Mouse (Mus musculus) liver, embryonic 14.5 days (tissue): ENCODE data around the gene Adra2b. TPM values are rescaled to one million over a fixed set of nuclear protein-coding genes. Genes with fewer than 3 reads are reported as not detected.

ENCODE experiments used
- ATAC-seq: fragments of 200-750 bp; cut with Nextera tagmentation; 2 replicates; pipeline ENCODE4 v1.8.0; 2017; ENCODE audit warnings: moderate number of reproducible peaks, mild to moderate bottlenecking, moderate library complexity; ENCODE audit not compliant: insufficient read depth
- DNase-seq, 3 experiments: peaks; one replicate each; pipeline ENCODE4 v3.0.0-alpha.2; 2012 to 2013; ENCODE audit warnings: low read depth in 3 of 3, low spot score in 3 of 3
- H3K27ac ChIP-seq: fragments of 300-500 bp; sonication (generic); 2 replicates; pipeline ENCODE4 v1.5.1; 2014; ENCODE audit warnings: moderate library complexity, mild to moderate bottlenecking, control low read depth, inconsistent platforms
- H3K27me3 ChIP-seq: fragments of 300-500 bp; sonication (generic); 2 replicates; pipeline ENCODE4 v1.6.1; 2014; ENCODE audit warnings: mild to moderate bottlenecking, low read length, moderate library complexity; ENCODE audit not compliant: control insufficient read depth, insufficient read depth
- H3K36me3 ChIP-seq: fragments of 300-500 bp; sonication (generic); replicated peaks from 2 replicates; pipeline ENCODE4 v1.6.1; 2014; ENCODE audit warnings: low read depth; ENCODE audit not compliant: control insufficient read depth, insufficient read depth
- H3K4me1 ChIP-seq, 2 experiments: fragments of 200-500 bp in 1 of 2; fragments of 300-500 bp in 1 of 2; sonication (generic) in 1 of 2; replicated peaks; 2 replicates each; pipeline ENCODE4 v1.6.1; 2012 to 2014; ENCODE audit warnings: antibody characterized with exemption in 1 of 2, inconsistent platforms in 1 of 2, low read length in 1 of 2; ENCODE audit not compliant: control insufficient read depth in 2 of 2, insufficient read depth in 2 of 2
- H3K4me2 ChIP-seq: fragments of 300-500 bp; sonication (generic); 2 replicates; pipeline ENCODE4 v1.6.1; 2014; ENCODE audit warnings: low read depth, mild to moderate bottlenecking, control low read depth, moderate library complexity
- H3K4me3 ChIP-seq, 2 experiments: fragments of 200-500 bp in 1 of 2; fragments of 300-500 bp in 1 of 2; sonication (generic) in 1 of 2; 2 replicates each; pipeline ENCODE4 v1.5.1; 2012 to 2014; ENCODE audit warnings: low read depth in 2 of 2, low read length in 2 of 2, mild to moderate bottlenecking in 2 of 2, control low read depth in 1 of 2, inconsistent platforms in 1 of 2, moderate library complexity in 1 of 2; ENCODE audit not compliant: insufficient read depth in 1 of 2
- H3K9ac ChIP-seq: fragments of 300-500 bp; sonication (generic); replicated peaks from 2 replicates; pipeline ENCODE4 v1.6.1; 2014; ENCODE audit warnings: mild to moderate bottlenecking, control low read depth, moderate library complexity
- H3K9me3 ChIP-seq: fragments of 300-500 bp; sonication (generic); 2 replicates; pipeline ENCODE4 v1.6.1; 2016; ENCODE audit warnings: low read length, mixed read lengths; ENCODE audit not compliant: control insufficient read depth
- CTCF ChIP-seq: IDR thresholded peaks from 2 replicates; pipeline ENCODE4 v1.5.1; 2016; ENCODE audit warnings: antibody characterized with exemption, low read depth, control low read depth
- EP300 ChIP-seq: IDR thresholded peaks from 2 replicates; pipeline ENCODE4 v1.6.1; 2016; ENCODE audit warnings: antibody characterized with exemption, low read depth
- WGBS: fragments of 180-500 bp; shearing (Covaris S2); extraction: QIAGEN DNeasy Blood & Tissue Kit; methylation state at CpG from one replicate; pipeline ENCODE4 v1.1.7; 2014; ENCODE audit not compliant: insufficient replicate concordance; 5-methylcytosine and 5-hydroxymethylcytosine counted together
- polyA plus RNA-seq, 2 experiments: library from polyadenylated mRNA; depleted of rRNA in 1 of 2; stranded (reverse) in 1 of 2; unstranded in 1 of 2; fragments of >200 nt; fragmentation: Nextera tagmentation in 1 of 2; extraction: Ambion mirVana in 1 of 2; gene quantifications; 2 replicates each; pipeline versions ENCODE4 v1.2.1 to v1.2.3; 2012 to 2014

Adra2b gene
- polyA plus RNA-seq, 2 experiments = 13.2 to 20.0 TPM

DNA sequence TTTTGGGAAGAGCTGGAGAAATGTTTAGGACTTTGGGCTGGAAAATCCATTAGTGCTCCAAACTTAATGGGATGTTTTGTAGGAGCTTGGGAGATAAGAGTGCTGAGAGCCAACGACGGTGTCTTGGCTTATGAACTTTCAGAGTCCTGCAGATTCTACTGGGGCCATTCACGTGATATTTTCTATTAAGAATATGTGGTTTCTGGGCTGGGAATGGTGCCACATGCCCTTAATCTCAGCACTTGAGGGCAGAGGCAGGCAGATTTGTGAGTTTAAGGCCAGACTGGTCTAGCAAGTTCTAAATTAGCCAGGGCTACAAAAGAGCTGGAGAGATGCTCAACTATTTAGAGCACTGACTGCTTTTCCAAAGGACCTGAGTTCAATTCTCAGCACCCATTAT, 27.3 kb downstream of the Adra2b start:
- Histone ChIP-seq H3K27ac (no peak overlapping the region), H3K36me3 (no peaks in the 10 kb centered on the region), H3K4me2 (no peak overlapping the region), H3K4me3 (no peak overlapping the region), H3K4me1 (0 out of 4 replicates have a peak, but pooled peaks cover 0 to 2% of the 10 kb centered on the region in 2 experiments), H3K27me3 (no peaks in the 10 kb centered on the region), H3K9me3 (no peaks in the 10 kb centered on the region), H3K9ac (no peak overlapping the region)
- 66% methylated on average over 3 of the region's 3 CpGs for WGBS
- TF ChIP-seq EP300 (no peak), CTCF (no peak)
- DNase-seq = no peak
- ATAC-seq = no peak

DNA sequence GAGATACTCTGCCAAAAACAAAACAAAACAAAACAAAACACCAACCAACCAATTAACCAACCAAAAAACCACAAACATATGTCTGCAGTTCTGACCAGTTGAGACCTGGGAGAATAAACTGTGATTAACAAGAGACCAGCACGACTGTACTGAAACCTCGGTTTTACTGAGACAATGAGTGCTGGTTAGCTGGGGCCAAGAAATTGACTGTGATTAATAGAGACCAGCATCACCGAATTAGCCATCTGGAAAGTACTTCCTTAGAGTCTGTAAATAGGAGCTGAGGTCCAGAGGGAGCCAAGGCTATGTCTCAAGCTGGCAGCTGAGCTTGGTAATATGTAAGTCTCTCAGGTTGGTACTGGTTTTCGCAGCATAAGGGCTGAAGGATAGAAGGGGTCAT, 27.8 kb downstream of the Adra2b start:
- H3K9ac ChIP-seq = no peak overlapping the region
- no peaks in the 10 kb centered on the region for H3K27me3 ChIP-seq
- H3K4me3 ChIP-seq = no peak overlapping the region
- 58% methylated on average over 4 of the region's 4 CpGs for WGBS
- H3K9me3 ChIP-seq = no peaks in the 10 kb centered on the region
- TF ChIP-seq EP300 = no peak
- TF ChIP-seq CTCF = no peak
- no peak overlapping the region for H3K27ac ChIP-seq
- 0 out of 4 replicates have a peak, but pooled peaks cover 0 to 2% of the 10 kb centered on the region in 2 experiments for H3K4me1 ChIP-seq
- no peak overlapping the region for H3K4me2 ChIP-seq
- DNase-seq (no peak), ATAC-seq (no peak)
- H3K36me3 ChIP-seq = no peaks in the 10 kb centered on the region

DNA sequence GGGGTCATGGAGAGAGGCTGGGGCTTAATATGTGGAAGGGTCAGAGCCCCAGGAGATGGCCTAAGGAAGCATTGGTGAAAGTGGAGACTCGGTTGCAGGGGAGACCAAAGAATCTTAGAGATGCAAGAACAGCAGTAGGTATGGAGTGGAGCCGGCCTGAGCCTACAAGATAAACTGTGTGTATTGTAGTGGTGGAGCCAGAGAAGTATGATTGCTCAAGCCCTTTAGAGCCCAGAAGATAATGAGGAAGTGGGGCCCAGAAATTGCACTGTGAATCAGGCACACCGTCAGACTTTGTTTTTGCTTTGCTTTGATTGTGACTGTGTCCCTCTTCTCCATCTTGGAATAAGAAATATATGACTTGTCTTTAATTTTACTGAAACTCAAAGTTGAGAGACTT, 28.3 kb downstream of the Adra2b start:
- H3K4me3 ChIP-seq = no peak overlapping the region
- no peak for TF ChIP-seq EP300
- no peak for TF ChIP-seq CTCF
- no peak for ATAC-seq
- no peaks in the 10 kb centered on the region for H3K27me3 ChIP-seq
- H3K27ac ChIP-seq = no peak overlapping the region
- DNase-seq = no peak
- WGBS = 28% methylated on average over 3 of the region's 3 CpGs
- no peaks in the 10 kb centered on the region for H3K9me3 ChIP-seq
- H3K4me2 ChIP-seq = no peak overlapping the region
- H3K4me1 ChIP-seq = 0 out of 4 replicates have a peak, but pooled peaks cover 0 to 2% of the 10 kb centered on the region in 2 experiments
- no peak overlapping the region for H3K9ac ChIP-seq
- no peaks in the 10 kb centered on the region for H3K36me3 ChIP-seq

DNA sequence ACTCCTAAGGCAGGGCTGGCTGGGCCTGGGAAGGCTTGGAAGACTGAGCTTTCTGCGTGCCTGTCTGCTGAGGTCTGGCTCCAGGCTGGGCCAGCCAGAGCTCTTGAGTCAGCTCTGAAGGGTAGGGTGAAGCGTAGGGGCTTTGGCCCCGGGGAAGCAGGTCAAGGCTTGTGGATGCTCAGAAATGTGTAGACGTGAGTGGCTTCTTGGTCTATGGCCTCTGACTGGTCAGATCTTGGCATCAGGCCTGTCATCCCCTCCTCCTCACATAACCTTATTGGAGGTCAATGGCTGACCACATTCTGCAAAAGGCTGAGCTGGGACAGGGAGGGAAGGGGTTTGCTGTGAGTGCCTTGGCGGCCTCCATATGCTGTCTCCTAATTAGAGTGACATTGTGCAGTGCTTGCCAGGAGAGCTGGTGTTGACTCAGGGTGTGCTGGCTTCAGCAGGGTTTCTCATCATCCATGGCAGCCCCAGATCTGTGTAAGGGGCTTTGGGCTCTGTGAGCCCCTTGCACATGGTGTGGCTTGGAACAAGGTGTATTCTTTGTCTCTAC, 31.7 kb downstream of the Adra2b start:
- Histone ChIP-seq H3K4me1 (peaks cover 0 to 8% of the 10 kb centered on the region in 2 experiments; a peak in 1 of 4 replicates), H3K4me3 (no peak overlapping the region), H3K27me3 (no peaks in the 10 kb centered on the region), H3K27ac (no peak overlapping the region), H3K9me3 (no peaks in the 10 kb centered on the region), H3K36me3 (no peaks in the 10 kb centered on the region), H3K9ac (no peak overlapping the region), H3K4me2 (no peak overlapping the region)
- peak; percentile 13; the same call in 1 of the 2 replicates for ATAC-seq
- no peak for DNase-seq
- no peak for TF ChIP-seq CTCF
- TF ChIP-seq EP300 = no peak
- 68% methylated on average over 5 of the region's 5 CpGs for WGBS

DNA sequence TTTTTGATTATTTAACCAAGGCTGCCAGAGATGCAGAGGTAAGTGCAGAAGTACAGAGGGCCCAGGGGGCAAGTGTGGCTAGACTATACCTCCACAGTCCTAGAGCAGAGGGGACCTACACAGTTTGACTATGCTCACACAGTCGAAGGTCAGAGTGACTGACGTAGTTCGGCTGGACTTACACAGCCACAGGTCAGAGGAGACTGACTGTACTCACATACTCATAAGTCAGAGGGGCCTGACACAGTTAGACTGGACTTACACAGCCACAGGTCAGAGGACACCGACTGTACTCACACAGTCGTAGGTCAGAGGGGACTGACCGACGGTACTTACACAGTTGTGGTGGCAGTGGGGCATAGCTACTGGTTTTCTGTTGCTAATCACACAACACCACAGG, 35.7 kb downstream of the Adra2b start:
- ATAC-seq = peak; percentile 55
- Histone ChIP-seq H3K27me3 (no peaks in the 10 kb centered on the region), H3K36me3 (no peaks in the 10 kb centered on the region), H3K9ac (no peak overlapping the region), H3K4me3 (no peak overlapping the region), H3K4me2 (no peak overlapping the region), H3K4me1 (peaks cover 0 to 5% of the 10 kb centered on the region in 2 experiments; a peak in 1 of 4 replicates), H3K27ac (no peak overlapping the region), H3K9me3 (no peaks in the 10 kb centered on the region)
- 70% methylated on average over 7 of the region's 7 CpGs for WGBS
- TF ChIP-seq EP300 = no peak
- TF ChIP-seq CTCF = no peak
- no peak for DNase-seq
